Mouse (Mus musculus) bone marrow, adult 2 months (tissue): ENCODE measurements around the gene Olfr612.

Experiments
- CTCF ChIP-seq: fragments of 200-500 bp; IDR thresholded peaks from 2 replicates; pipeline ENCODE4 v1.5.1; 2011; ENCODE audit warnings: low read length, control low read depth; ENCODE audit not compliant: control insufficient read depth, insufficient read depth
- POLR2A ChIP-seq: fragments of 200-500 bp; IDR thresholded peaks from 2 replicates; pipeline ENCODE4 v1.6.1; 2011; ENCODE audit warnings: low read depth, mild to moderate bottlenecking, control low read depth, low read length, borderline replicate concordance; ENCODE audit not compliant: control insufficient read depth

GRCm38 (mm10) chr7:103589803-103590202 is 47.3 kb upstream of the Olfr612 start, which contains the start of gene Olfr618:
- TF ChIP-seq POLR2A (no peak), CTCF (no peak)
